Mouse (Mus musculus) hindbrain, postnatal 0 days (tissue): ENCODE measurements around the gene Apoa2. TPM values are rescaled to one million over a fixed set of nuclear protein-coding genes. Genes with fewer than 3 reads are reported as not detected.

Experiments used
- ATAC-seq: fragments of 200-750 bp; cut with Nextera tagmentation; 2 replicates; pipeline ENCODE4 v1.8.0; 2017; ENCODE audit warnings: mild to moderate bottlenecking, moderate TSS enrichment, moderate library complexity
- DNase-seq: peaks from one replicate; pipeline ENCODE4 v3.0.0-alpha.2; 2015; ENCODE audit warnings: low spot score
- H3K27ac ChIP-seq: fragments of 300-500 bp; sonication (generic); 2 replicates; pipeline ENCODE4 v1.5.1; 2014; ENCODE audit warnings: mild to moderate bottlenecking
- H3K27me3 ChIP-seq: fragments of 300-500 bp; sonication (generic); 2 replicates; pipeline ENCODE4 v1.6.1; 2014; ENCODE audit warnings: low read length, mixed read lengths; ENCODE audit not compliant: insufficient read depth
- H3K36me3 ChIP-seq: fragments of 300-500 bp; sonication (generic); 2 replicates; pipeline ENCODE4 v1.6.1; 2014; ENCODE audit warnings: low read length, mixed read lengths; ENCODE audit not compliant: insufficient read depth
- H3K4me1 ChIP-seq: fragments of 300-500 bp; sonication (generic); 2 replicates; pipeline ENCODE4 v1.6.1; 2014; ENCODE audit warnings: antibody characterized with exemption, low read length, mixed read lengths; ENCODE audit not compliant: insufficient read depth
- H3K4me2 ChIP-seq: fragments of 300-500 bp; sonication (generic); 2 replicates; pipeline ENCODE4 v1.6.1; 2014; ENCODE audit warnings: low read depth, mild to moderate bottlenecking, low read length, moderate library complexity, mixed read lengths
- H3K4me3 ChIP-seq: fragments of 300-500 bp; sonication (generic); 2 replicates; pipeline ENCODE4 v1.5.1; 2014; ENCODE audit warnings: low read length
- H3K9ac ChIP-seq: fragments of 300-500 bp; sonication (generic); replicated peaks from 2 replicates; pipeline ENCODE4 v1.6.1; 2014; ENCODE audit warnings: mild to moderate bottlenecking, low read length, moderate library complexity, mixed read lengths
- H3K9me3 ChIP-seq: fragments of 300-500 bp; sonication (generic); 2 replicates; pipeline ENCODE4 v1.6.1; 2016; ENCODE audit warnings: low read length, mixed read lengths
- CTCF ChIP-seq: IDR thresholded peaks from 2 replicates; pipeline ENCODE4 v1.5.1; 2016; ENCODE audit warnings: antibody characterized with exemption, control low read depth, low read depth
- WGBS: fragments of 180-500 bp; shearing (Covaris S2); extraction: QIAGEN DNeasy Blood & Tissue Kit; methylation state at CpG from one replicate; pipeline ENCODE4 v1.1.7; 2014; 5-methylcytosine and 5-hydroxymethylcytosine counted together
- polyA plus RNA-seq: library from polyadenylated mRNA; unstranded; fragments of >200 nt; fragmentation: Nextera tagmentation; extraction: Ambion mirVana; gene quantifications from 2 replicates; pipeline ENCODE4 v1.2.1, GENCODE M21; 2015
- total RNA-seq: library from RNA; depleted of rRNA; stranded (reverse); fragments of >200 nt; gene quantifications from 2 replicates; pipeline ENCODE4 v1.2.3, GENCODE M21; 2014

Apoa2 gene
- total and polyA plus RNA-seq, 2 experiments from 2014 or later: 8.1 TPM; not detected in 1

DNA sequence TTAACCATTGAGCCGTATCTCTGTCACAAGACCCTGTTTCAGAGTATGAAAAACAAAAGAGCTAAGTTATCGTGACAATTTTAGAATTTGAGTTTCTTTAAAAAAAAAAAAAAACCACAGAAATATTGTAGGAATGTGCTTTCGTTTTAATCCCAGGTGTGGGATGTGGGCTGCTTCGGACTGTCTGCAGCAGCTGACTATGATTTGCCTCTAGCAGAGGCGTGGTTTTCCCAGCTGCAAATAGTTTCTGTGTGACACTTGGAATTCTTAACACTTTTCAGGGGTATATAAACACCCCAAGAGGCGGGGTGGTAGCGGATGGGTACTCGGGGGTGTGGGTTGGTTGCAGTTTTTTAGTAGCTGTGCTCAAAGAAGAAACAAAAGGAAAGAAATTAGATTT, 20.5 kb downstream of the Apoa2 start:
- H3K9me3 ChIP-seq: no peaks in the 10 kb centered on the region
- H3K4me3 ChIP-seq: no peak overlapping the region
- H3K27ac ChIP-seq: no peak overlapping the region
- H3K4me1 ChIP-seq: peaks cover 7% of the 10 kb centered on the region; the same call in 1 of the 2 replicates
- DNase-seq (no peak), ATAC-seq (no peak)
- no peak overlapping the region for H3K9ac ChIP-seq
- 89% methylated on average over 8 of the region's 8 CpGs for WGBS
- H3K4me2 ChIP-seq: no peak overlapping the region
- no peak for TF ChIP-seq CTCF
- no peaks in the 10 kb centered on the region for H3K27me3 ChIP-seq
- H3K36me3 ChIP-seq: peaks cover 3% of the 10 kb centered on the region; the same call in 1 of the 2 replicates

DNA sequence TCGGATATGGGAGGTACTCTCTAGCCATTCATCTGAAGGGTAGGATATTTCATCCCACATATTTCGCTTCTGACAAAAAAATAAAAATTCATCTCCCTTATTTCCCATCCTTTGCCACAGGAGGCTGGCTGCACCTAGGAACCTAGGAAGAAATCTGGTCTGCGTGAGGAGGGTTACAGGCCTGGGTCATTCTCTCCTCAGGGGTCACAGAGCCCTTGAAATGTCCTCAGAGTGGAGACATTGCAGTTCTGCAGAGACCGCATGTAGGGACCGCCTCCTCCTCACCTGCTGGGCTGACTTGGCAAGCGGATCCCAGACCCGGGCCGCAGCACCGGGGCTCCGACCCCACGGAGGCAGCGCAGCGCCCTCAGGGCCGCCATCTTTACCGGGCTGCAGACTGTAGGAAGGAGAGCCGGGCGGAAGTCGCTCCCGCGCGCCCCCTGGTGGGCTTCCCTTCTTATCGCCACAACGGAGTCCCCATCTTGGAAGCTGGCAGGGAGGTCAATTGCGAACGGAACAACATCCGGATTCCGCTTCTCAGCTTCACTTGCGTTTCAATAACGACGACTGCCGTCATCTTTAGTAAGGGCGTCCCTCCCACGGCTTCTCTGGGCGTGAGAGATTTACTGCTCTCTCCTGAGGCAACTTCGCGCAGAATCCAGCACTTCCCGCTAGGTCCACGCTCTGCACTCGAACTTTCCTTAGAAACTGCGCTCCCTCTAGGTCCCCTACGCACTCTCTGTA, 22.0 kb downstream of the Apoa2 start:
- TF ChIP-seq CTCF: peak; percentile 91
- ATAC-seq (peak; percentile 95), DNase-seq (peak; percentile 99)
- Histone ChIP-seq H3K4me3 (peak overlapping the region; percentile 81), H3K9ac (peak overlapping the region; percentile 84), H3K27ac (peak overlapping the region; percentile 82), H3K9me3 (no peaks in the 10 kb centered on the region), H3K4me2 (peak overlapping the region; percentile 89), H3K4me1 (peaks cover 20% of the 10 kb centered on the region), H3K27me3 (no peaks in the 10 kb centered on the region), H3K36me3 (peaks cover 3% of the 10 kb centered on the region; the same call in 1 of the 2 replicates)
- under 1% methylated on average over 41 of the region's 41 CpGs for WGBS

DNA sequence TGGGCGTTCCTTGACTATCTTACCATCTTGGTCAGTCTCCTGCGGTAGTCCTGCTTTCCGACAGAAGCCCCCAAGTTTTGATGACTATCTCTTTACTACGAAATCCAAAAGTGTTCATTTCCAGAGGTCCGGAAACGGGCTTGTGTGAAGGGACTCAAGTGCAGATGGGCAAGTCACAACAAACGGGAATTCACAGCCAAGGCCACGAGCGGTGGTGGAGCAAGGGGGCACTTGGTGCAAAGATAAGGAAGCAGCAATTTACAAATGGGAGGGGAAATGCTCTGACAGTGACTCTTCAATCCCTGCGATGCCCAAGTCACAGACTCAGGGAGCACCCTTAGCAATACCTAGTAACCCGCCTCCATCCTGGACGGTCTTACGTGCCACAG, 22.6 kb downstream of the Apoa2 start:
- no peaks in the 10 kb centered on the region for H3K27me3 ChIP-seq
- DNase-seq (no peak), ATAC-seq (no peak)
- H3K4me2 ChIP-seq: peak overlapping the region; percentile 89
- peak overlapping the region; percentile 81 for H3K4me3 ChIP-seq
- 12% methylated on average over 13 of the region's 13 CpGs for WGBS
- peaks cover 3% of the 10 kb centered on the region; the same call in 1 of the 2 replicates for H3K36me3 ChIP-seq
- H3K9me3 ChIP-seq: no peaks in the 10 kb centered on the region
- H3K9ac ChIP-seq: peak overlapping the region; percentile 84; the same call in 1 of the 2 replicates
- peaks cover 26% of the 10 kb centered on the region for H3K4me1 ChIP-seq
- TF ChIP-seq CTCF: no peak
- peak overlapping the region; percentile 82 for H3K27ac ChIP-seq

DNA sequence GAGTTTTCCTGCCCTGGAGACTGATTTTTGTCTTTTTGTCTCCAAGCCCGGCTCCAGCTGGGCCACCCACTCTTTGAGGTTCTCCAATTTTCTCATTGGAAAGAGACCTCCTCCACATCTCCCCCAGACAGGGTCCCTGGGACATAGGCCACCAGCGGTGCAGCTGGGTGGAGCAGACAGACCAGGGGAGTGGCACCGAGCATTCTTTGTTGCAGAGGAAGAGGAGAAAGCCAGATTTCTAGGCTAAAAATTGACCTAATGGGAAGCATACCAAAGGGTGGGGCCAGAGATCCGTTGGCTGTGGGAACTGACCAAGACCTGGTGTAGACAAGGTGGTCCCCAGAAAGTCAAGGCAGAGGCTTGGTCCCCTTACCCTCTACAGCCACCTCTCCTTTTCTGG, 23.1 kb downstream of the Apoa2 start:
- no peaks in the 10 kb centered on the region for H3K27me3 ChIP-seq
- H3K27ac ChIP-seq: peak overlapping the region; percentile 82
- H3K36me3 ChIP-seq: no peaks in the 10 kb centered on the region
- no peak for DNase-seq
- no peak overlapping the region for H3K9ac ChIP-seq
- H3K4me2 ChIP-seq: peak overlapping the region; percentile 89
- ATAC-seq: no peak
- H3K4me1 ChIP-seq: peaks cover 29% of the 10 kb centered on the region
- WGBS: 26% methylated on average over 4 of the region's 4 CpGs
- no peaks in the 10 kb centered on the region for H3K9me3 ChIP-seq
- TF ChIP-seq CTCF: no peak
- H3K4me3 ChIP-seq: no peak overlapping the region

DNA sequence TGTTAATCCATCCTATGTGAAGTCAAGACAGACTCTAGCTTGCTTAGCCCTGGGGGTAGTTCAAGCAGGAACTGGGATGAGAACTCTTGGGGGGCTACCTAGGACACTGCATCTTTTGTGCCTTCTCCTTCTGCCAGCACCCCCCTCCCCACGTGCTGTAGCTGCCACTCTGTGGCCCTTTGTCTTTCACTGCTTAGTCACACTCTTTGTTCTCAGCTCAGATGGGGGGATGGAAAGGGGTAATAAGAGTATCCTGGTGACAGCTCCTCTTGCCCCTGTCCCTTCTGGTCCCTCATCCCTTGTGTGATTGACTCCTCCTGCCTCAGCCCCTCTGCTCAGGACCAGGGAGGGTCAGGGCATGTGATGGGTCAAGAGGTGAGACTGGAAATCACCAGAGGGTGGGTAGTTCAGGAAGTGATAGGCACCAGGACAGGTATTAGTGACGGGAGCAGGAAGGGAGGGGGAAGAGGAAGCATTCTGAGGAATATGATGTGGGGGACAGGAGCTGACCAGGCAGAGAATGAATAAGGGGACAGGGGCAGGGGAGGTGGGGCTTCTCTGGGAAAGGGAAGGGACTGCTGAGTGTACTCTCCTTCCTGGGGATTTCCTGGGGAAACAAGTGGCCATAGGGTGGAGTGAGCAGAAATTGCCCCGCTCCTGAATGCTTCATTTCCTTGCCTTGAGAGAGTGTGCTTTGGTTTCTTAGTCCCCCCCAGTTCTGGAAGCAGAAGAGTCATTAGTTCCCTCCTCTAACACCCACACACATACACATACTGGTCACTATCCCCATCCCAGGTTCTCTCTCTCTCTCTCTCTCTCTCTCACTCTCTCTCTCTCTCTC, 23.8 kb downstream of the Apoa2 start:
- no peak for TF ChIP-seq CTCF
- Histone ChIP-seq H3K4me3 (no peak overlapping the region), H3K36me3 (no peaks in the 10 kb centered on the region), H3K27me3 (no peaks in the 10 kb centered on the region), H3K4me1 (peaks cover 29% of the 10 kb centered on the region), H3K4me2 (no peak overlapping the region), H3K9ac (no peak overlapping the region), H3K27ac (peak overlapping the region; percentile 82; the same call in 1 of the 2 replicates), H3K9me3 (no peaks in the 10 kb centered on the region)
- WGBS: 32% methylated on average over 3 of the region's 3 CpGs
- ATAC-seq (no peak), DNase-seq (no peak)

DNA sequence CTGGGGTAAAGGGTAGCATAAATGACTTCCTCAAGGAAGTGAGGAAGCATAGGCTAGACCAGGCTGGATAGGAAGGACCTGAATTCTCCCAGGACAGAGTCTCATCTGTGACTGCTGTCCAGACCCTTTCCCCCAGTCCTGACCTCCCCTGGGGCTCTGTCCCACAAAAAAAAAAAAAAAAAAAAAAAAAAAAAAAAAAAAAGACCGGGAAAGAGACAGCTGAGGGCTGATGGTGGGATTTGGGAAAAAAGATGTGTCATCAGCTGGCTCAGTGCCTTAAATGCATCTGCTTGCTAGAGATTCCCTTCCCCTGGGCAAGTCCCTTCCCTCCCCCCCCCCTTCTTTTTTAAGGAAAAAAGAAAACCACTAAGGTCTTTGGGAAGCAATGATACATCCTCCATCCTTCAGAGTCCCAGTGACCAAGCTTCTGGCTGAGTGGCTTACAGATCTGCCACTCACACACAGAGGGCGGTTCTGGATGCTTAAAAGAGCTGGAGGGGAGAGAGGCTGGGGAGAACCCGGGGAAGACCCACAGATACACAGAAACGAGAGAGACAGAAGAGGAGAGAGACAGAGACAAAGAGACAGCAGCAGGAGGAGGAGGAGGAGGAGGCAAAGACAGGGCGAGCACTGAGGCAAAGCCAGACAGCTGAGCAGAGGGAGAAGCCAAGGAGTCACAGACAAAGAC, 25.2 kb downstream of the Apoa2 start, which contains the start of gene Adamts4:
Adamts4 (plus strand) TSS at position 509 of the 688 bp plus-strand sequence.
- no peak for ATAC-seq
- TF ChIP-seq CTCF: no peak
- peaks cover 29% of the 10 kb centered on the region for H3K4me1 ChIP-seq
- no peaks in the 10 kb centered on the region for H3K27me3 ChIP-seq
- H3K4me2 ChIP-seq: peak within 1 kb of the TSS; percentile 58
- H3K9ac ChIP-seq: peak within 1 kb of the TSS; percentile 24; the same call in 1 of the 2 replicates
- no peaks in the 10 kb centered on the region for H3K36me3 ChIP-seq
- peak; percentile 68 for DNase-seq
- WGBS: 7% methylated on average over 5 of the region's 5 CpGs
- peak within 1 kb of the TSS; percentile 20 for H3K4me3 ChIP-seq
- H3K9me3 ChIP-seq: no peaks in the 10 kb centered on the region
- H3K27ac ChIP-seq: peak within 1 kb of the TSS; percentile 64
